Mouse (Mus musculus) 3T3-L1 (cell line): ENCODE results near the gene Ppp1r10.

ENCODE experiments used
- DNase-seq: peaks from one replicate; pipeline ENCODE4 v3.0.0-alpha.2; 2015; ENCODE audit warnings: low read depth, low spot score

The Ppp1r10 gene

GRCm38 (mm10) chr17:35900636-35901035, 15.6 kb upstream of the Ppp1r10 start:
- DNase-seq = no peak

- DNase-seq = no peak
Observed at GRCm38 (mm10) chr17:35903343-35903991, 12.8 kb upstream of the Ppp1r10 start.

- no peak for DNase-seq
Observed at GRCm38 (mm10) chr17:35903992-35904355, 12.3 kb upstream of the Ppp1r10 start.

GRCm38 (mm10) chr17:35905587-35905986, 10.6 kb upstream of the Ppp1r10 start:
- DNase-seq = no peak

- peak; percentile 68 for DNase-seq
Observed at GRCm38 (mm10) chr17:35907609-35908008, 8.6 kb upstream of the Ppp1r10 start.

- DNase-seq = no peak
Observed at GRCm38 (mm10) chr17:35909186-35909918, 6.9 kb upstream of the Ppp1r10 start.

GRCm38 (mm10) chr17:35909919-35910369, 6.3 kb upstream of the Ppp1r10 start, which contains the start of gene Atat1:
Atat1 (minus strand) TSS chr17:35910075.
- peak; percentile 98 for DNase-seq

GRCm38 (mm10) chr17:35914975-35915374, 1.3 kb upstream of the Ppp1r10 start:
- peak; percentile 56 for DNase-seq

- peak; percentile 47 for DNase-seq
Observed at GRCm38 (mm10) chr17:35915538-35916296, 517 bp upstream of the Ppp1r10 start.

- DNase-seq = no peak
Observed at GRCm38 (mm10) chr17:35917143-35917462, 869 bp downstream of the Ppp1r10 start.

- peak; percentile 57 for DNase-seq
Observed at GRCm38 (mm10) chr17:35917463-35918251, 1.4 kb downstream of the Ppp1r10 start.

- peak; percentile 79 for DNase-seq
Observed at GRCm38 (mm10) chr17:35918276-35919059, 2.2 kb downstream of the Ppp1r10 start.

- DNase-seq = peak; percentile 99
Observed at GRCm38 (mm10) chr17:35919060-35919715, 3.0 kb downstream of the Ppp1r10 start.

GRCm38 (mm10) chr17:35919864-35920301, 3.6 kb downstream of the Ppp1r10 start:
- DNase-seq = peak; percentile 34

GRCm38 (mm10) chr17:35920384-35920783, 4.2 kb downstream of the Ppp1r10 start:
- DNase-seq = peak; percentile 26

- peak; percentile 79 for DNase-seq
Observed at GRCm38 (mm10) chr17:35920862-35921562, 4.8 kb downstream of the Ppp1r10 start.

- no peak for DNase-seq
Observed at GRCm38 (mm10) chr17:35921710-35922109, 5.5 kb downstream of the Ppp1r10 start.

- DNase-seq = peak; percentile 40
Observed at GRCm38 (mm10) chr17:35922566-35922965, 6.3 kb downstream of the Ppp1r10 start.

- DNase-seq = no peak
Observed at GRCm38 (mm10) chr17:35923281-35923680, 7.0 kb downstream of the Ppp1r10 start.

- no peak for DNase-seq
Observed at GRCm38 (mm10) chr17:35927471-35927870, 11.2 kb downstream of the Ppp1r10 start.
